Mouse (Mus musculus) urinary bladder, postnatal 10 days (tissue): Measurements from ENCODE around the gene Gla.

Experiments
- DNase-seq: peaks from one replicate; pipeline ENCODE4 v3.0.0; 2022; ENCODE audit warnings: low spot score

Gene Gla

DNA sequence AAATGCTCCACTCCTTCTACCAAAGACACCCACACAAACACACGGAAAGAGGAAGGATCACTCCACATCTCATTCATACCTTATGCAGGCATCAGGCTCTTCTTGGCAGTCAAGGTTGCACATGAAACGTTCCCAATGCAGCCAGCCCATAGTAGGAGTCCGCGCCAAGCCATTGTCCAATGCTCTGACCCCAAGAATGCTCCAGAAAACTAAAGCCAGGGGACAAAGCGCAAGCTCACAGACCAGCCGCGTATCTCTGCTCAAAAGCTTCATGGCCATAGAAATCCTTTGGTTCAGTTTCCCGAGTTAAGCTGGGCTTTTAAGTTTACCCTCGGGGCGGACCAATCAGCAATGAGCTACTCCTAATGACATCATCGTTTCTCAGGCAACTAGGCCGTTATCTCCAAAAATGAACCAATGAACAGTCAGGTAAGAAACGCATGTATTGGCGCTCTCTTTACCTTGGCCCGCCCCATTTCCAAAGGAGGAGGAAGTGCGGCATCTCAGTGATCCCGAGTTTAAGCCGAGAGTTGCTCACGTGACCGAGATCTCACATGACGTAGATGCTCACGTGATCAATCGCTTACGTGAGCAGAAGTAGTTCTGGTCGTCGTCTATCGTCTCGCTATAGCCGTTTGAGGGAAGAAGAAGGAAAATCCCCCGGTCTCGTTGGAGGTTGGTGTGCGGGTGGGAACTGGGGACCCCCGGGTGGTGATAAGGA lies at the start of gene Gla, which contains the start of gene Hnrnph2:
Gene Gla (minus strand): TSS at position 467 of the 721 bp plus-strand sequence.
Gene Hnrnph2 (plus strand): TSS at position 521 of the 721 bp plus-strand sequence.
- peak; percentile 42 for DNase-seq

DNA sequence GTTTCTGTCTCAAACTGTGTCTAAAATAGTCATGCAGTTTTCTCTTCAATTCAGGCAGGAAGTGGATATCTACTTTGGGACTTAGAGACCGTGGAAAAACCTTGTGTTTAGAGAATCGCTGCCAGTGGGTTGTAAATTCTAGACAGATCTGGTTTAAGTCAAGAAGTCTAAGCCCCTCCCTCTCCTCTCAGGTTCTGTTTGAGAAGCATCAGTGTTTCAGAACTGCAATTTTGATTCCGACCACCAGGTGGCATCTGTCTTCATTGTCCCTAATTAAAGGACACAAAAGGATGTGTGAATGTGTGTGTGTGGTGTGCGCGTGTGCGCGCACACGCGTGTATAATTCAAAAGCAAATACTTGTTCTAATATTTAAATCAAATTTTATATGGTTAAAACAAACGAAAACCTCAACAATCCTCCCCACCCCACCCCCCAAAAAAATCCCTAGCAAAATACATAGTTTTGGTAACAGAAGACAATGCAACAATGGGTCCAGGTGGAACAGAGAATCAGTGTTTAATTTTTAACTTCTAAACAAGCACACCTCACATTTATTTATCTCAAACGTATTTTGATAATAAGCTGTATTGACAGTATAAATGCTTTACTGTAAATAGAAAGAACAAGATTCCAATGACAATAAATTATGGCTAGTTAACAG lies 47.2 kb upstream of the Gla start:
- peak; percentile 15 for DNase-seq

- DNase-seq: no peak
Observed at GRCm38 (mm10) chrX:134647421-134647820, 46.5 kb upstream of the Gla start.

DNA sequence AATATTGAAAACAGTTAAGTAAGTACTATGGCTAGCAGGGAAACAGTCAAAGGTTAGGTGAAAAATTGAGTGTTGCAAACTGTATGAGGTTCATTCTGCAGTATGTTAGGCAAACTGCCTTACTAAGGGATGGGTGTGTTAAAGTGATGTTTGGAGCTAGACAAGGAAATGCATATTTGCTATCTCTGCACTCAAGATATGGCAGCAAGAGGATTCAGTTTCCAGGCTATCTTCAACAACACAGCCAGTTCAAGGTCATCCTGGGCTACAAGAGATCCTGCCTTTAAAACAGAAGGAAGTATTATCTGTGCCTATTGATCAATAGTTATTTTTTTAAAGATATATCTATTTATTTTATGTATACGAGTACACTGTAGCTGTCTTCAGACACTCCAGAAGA lies 45.4 kb upstream of the Gla start:
- DNase-seq: no peak

DNA sequence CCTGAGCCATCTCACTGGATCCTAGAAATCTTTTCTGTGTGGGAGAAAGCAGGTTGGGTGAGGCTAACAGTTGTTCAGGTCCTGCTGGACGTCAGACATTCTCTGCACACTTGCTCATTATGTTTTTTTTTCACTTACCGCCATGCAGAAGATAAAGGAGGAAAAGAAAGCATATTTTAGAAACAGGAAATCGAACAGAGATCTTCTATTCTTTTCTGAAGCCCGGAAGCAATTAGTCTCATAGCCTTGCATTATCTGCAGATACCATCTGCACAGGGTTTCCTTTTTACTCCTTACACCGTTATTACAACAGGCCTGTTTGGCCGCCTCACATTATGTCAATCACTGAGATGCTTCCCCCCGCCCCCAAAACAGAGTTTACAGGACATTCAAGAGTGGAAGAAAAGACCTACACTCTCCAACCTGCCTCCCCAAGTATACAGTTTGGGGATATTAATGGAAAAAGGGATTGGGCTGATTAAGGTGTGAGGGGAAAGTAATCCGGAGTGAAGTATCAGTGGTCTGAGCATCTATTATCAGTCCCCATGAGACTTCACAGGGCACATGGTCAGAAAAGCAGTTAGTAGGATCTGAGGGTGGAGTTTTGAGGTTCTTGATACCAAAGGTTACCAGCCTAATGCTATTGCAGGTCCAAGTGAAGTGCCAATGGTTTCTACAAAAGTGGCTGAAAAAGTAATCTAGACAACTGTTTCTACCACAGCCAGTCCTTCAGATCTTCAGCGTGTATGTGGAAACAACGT lies 40.3 kb upstream of the Gla start:
- no peak for DNase-seq

DNA sequence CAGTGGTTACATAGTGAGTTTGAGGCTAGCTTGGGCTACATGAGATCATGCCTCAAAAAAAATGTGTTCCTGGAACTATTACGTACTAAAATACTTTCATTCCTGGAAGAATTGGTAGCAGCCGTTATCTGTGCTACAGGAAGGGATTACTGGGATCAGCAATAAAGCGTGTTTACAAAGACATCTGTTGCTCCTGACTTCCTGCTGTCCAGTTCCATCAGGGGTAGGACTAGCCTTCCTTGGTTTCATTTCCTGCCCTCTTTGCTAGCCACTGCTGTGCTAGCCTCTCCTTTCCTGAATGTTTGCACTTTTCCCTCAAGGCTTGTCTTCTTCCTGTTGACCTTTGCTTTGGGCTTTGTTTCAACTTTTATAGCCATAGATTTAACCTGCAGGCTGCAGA lies 34.9 kb upstream of the Gla start:
- no peak for DNase-seq

- no peak for DNase-seq
Observed at GRCm38 (mm10) chrX:134635111-134635510, 34.2 kb upstream of the Gla start.

GRCm38 (mm10) chrX:134632710-134633109 lies 31.8 kb upstream of the Gla start:
- no peak for DNase-seq

DNA sequence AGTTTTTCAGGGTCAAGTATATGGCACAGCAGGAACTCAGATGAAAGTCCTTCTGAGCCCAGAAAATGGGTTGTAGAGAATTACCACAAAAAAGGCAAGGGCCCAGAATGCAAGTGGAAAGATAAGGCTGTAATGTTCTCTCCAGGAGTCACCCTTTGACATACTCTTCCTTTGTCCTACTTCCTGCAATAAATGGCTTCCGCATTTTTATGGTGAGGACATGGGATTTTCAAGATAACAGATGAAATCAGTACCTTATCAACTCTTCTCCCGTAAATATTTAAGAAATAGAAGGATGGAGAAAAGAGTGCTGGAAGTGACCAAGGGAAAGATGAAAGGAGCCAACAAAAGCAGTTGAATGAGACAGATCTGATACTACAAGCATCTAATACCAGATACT lies 27.3 kb upstream of the Gla start:
- DNase-seq: no peak

GRCm38 (mm10) chrX:134623350-134623749 lies 22.4 kb upstream of the Gla start:
- no peak for DNase-seq

- DNase-seq: no peak
Observed at GRCm38 (mm10) chrX:134621685-134622084, 20.8 kb upstream of the Gla start.

GRCm38 (mm10) chrX:134620254-134620865 lies 19.4 kb upstream of the Gla start:
- DNase-seq: no peak

DNA sequence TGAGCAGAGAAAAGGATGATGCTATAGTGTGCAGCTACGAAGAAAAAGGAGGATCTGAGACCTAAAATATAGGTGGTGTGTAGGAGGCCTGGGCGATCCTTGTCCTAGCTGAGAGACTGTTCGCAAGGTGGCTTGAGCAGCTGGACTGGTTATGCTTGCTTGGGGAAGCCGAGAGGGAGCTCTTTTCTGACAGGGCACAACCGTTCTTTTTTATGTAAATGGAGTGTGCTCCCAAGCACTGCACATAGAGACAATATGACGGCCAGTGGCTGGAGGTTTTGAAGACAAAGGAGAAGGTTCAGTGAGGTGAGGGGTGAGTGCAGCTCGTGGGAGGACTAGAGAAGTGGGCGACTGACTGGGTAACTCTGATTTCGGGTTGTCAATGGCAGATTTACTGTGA lies 18.8 kb upstream of the Gla start:
- no peak for DNase-seq

- DNase-seq: no peak
Observed at GRCm38 (mm10) chrX:134614306-134614705, 13.4 kb upstream of the Gla start.

DNA sequence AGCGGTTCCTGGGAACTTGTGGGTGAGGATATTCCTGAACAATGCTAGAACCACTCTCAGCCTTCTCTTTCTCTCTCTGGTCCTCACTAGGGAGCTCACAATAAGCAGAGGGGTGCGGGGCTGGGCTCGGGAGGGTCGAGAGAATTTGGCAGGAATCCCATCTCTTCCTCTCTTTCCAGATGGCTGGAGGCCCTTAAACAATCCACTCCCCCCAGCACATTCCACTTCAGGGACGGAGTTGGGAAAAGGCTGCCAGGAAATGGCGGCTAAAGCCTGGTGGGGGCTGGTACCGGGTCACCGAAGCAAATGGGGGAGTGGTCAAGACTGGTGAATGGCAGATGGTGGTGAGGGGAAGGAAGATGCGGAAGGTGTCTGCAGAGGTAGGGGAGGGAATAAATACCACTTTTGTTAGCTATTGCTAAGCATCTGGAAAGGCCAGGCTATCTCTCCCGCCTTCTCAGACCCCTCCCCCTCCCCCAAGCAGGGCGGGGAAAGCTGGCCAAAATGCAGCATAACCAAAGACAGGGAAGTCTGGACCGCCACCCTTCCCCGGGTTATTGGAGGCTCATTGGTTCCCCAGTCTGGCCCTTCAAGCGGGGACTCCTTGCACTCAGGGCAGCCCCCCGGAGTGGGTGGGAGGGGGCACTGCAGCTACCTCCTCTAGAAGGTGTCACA lies 11.5 kb upstream of the Gla start:
- no peak for DNase-seq

GRCm38 (mm10) chrX:134610984-134611383 lies 10.1 kb upstream of the Gla start:
- no peak for DNase-seq

DNA sequence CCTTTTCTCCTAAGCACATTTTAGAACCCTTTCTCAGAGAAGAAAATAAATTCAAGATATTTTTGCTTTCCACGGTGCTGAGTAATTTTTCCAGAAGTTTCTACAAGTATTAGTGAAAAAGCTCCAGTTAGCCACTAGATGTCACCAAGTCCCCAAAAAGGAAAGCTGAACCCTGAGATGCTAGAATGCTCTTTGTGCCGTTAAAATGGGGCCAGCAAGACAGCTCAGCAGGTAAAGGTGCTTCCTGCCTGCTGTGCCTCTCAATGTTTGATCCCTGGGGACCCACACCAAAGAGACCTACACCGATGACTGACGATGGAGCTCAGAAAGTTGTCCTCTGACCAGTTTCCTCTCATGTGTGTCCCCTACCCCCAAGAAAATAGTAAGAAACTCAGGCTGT lies 8.5 kb upstream of the Gla start:
- no peak for DNase-seq

DNA sequence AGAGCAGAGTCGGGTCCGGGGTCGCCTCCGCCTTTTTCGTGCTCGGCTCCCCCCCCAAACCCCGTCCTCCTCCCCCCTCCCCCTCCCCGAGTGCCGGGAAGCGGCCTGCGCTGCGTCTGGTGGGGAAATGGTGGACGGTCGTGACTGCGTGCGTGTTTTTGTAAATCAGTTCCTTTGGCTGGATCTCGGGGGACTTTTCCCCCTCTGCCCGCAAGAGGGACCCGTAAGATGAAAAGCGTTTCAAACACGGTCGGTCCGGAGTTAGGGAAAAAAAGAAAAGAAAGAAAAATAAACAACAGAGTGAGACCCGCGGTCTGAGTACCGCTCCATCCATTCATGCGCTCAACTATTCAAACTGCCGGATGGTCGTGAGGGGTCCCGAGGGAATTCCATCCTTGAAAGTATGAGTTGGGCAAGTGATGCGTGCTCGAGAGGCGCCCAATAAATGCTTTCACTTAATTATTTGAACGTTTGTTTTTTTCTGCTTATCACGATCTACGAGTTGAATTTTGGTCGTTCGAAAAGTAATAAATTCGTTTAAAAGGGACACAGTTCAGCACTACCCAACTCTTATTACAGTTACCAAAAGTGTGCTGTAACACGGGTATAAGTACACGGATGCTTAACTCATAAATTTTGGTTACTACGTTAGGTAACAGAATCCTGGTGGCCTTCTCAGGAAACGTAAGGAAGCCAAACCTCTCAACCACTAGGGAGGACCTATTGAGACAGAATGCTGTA lies 625 bp upstream of the Gla start:
- no peak for DNase-seq

GRCm38 (mm10) chrX:134599922-134600565 lies 881 bp downstream of the Gla start:
- DNase-seq: no peak

GRCm38 (mm10) chrX:134589836-134590235 lies 11.1 kb downstream of the Gla start:
- DNase-seq: no peak

- DNase-seq: no peak
Observed at GRCm38 (mm10) chrX:134588997-134589396, 11.9 kb downstream of the Gla start.
